Mouse (Mus musculus) heart, embryonic 16.5 days (tissue): ENCODE results near the gene Dirc2. TPM values are rescaled to one million over a fixed set of nuclear protein-coding genes. Genes with fewer than 3 reads are reported as not detected.
A peak's percentile ranks its signal among the peaks of the same experiment; 100 is the strongest.

ENCODE experiments used
- ATAC-seq: fragments of 200-750 bp; cut with Nextera tagmentation; replicated peaks from 2 replicates; pipeline ENCODE4 v1.8.0; 2017; ENCODE audit warnings: moderate number of reproducible peaks; ENCODE audit not compliant: insufficient read depth, low FRiP score; ENCODE audit errors: extremely low read depth
- H3K27ac ChIP-seq: fragments of 300-500 bp; sonication (generic); 2 replicates; pipeline ENCODE4 v1.5.1; 2014; ENCODE audit warnings: mild to moderate bottlenecking, low read length, control low read depth, moderate library complexity
- H3K27me3 ChIP-seq: fragments of 300-500 bp; sonication (generic); 2 replicates; pipeline ENCODE4 v1.6.1; 2014; ENCODE audit warnings: low read length, mixed read lengths; ENCODE audit not compliant: control insufficient read depth, insufficient read depth
- H3K36me3 ChIP-seq: fragments of 300-500 bp; sonication (generic); 2 replicates; pipeline ENCODE4 v1.6.1; 2014; ENCODE audit not compliant: control insufficient read depth, insufficient read depth
- H3K4me1 ChIP-seq: fragments of 300-500 bp; sonication (generic); 2 replicates; pipeline ENCODE4 v1.6.1; 2014; ENCODE audit warnings: low read length, mixed read lengths; ENCODE audit not compliant: control insufficient read depth, insufficient read depth
- H3K4me2 ChIP-seq: fragments of 300-500 bp; sonication (generic); 2 replicates; pipeline ENCODE4 v1.6.1; 2014; ENCODE audit warnings: low read depth, mild to moderate bottlenecking, control low read depth, low read length
- H3K4me3 ChIP-seq: fragments of 300-500 bp; sonication (generic); 2 replicates; pipeline ENCODE4 v1.5.1; 2014; ENCODE audit warnings: mild to moderate bottlenecking, control low read depth, low read length
- H3K9ac ChIP-seq: fragments of 300-500 bp; sonication (generic); 2 replicates; pipeline ENCODE4 v1.6.1; 2014; ENCODE audit warnings: low read length, control low read depth
- H3K9me3 ChIP-seq: fragments of 300-500 bp; sonication (generic); replicated peaks from 2 replicates; pipeline ENCODE4 v1.6.1; 2016; ENCODE audit warnings: low read length; ENCODE audit not compliant: control insufficient read depth
- WGBS: fragments of 180-500 bp; shearing (Covaris S2); extraction: QIAGEN DNeasy Blood & Tissue Kit; methylation state at CpG from one replicate; pipeline ENCODE4 v1.1.7; 2014; 5-methylcytosine and 5-hydroxymethylcytosine counted together
- polyA plus RNA-seq: library from polyadenylated mRNA; unstranded; fragments of >200 nt; fragmentation: Nextera tagmentation; extraction: Ambion mirVana; gene quantifications from 2 replicates; pipeline ENCODE4 v1.2.1, GENCODE M21; 2015

Gene Dirc2
- polyA plus RNA-seq = 10.1 and 12.0 TPM in 2 replicates

- Histone ChIP-seq H3K27ac (peak within 1 kb of the TSS; percentile 60), H3K4me1 (peaks cover 22% of the 10 kb centered on the region), H3K4me3 (peak within 1 kb of the TSS; percentile 76), H3K9me3 (no peaks in the 10 kb centered on the region), H3K4me2 (peak within 1 kb of the TSS; percentile 99), H3K36me3 (no peaks in the 10 kb centered on the region), H3K9ac (peak within 1 kb of the TSS; percentile 88), H3K27me3 (no peaks in the 10 kb centered on the region)
- ATAC-seq = peak; percentile 86
- under 1% methylated on average over 71 of the region's 78 CpGs for WGBS
Observed at GRCm38 (mm10) chr16:35768785-35769642, at the start of gene Dirc2. Gene Dirc2, minus strand, starts transcription at chr16:35769356.

- Histone ChIP-seq H3K4me3 (no peak overlapping the region), H3K4me2 (no peak overlapping the region), H3K9ac (no peak overlapping the region), H3K4me1 (no peaks in the 10 kb centered on the region), H3K36me3 (no peaks in the 10 kb centered on the region), H3K27ac (no peak overlapping the region), H3K27me3 (no peaks in the 10 kb centered on the region), H3K9me3 (no peaks in the 10 kb centered on the region)
- WGBS = 34% methylated on average over 13 of the region's 13 CpGs
- ATAC-seq = peak; percentile 58
Observed at GRCm38 (mm10) chr16:35817255-35818089, 48.3 kb upstream of the Dirc2 start.

DNA sequence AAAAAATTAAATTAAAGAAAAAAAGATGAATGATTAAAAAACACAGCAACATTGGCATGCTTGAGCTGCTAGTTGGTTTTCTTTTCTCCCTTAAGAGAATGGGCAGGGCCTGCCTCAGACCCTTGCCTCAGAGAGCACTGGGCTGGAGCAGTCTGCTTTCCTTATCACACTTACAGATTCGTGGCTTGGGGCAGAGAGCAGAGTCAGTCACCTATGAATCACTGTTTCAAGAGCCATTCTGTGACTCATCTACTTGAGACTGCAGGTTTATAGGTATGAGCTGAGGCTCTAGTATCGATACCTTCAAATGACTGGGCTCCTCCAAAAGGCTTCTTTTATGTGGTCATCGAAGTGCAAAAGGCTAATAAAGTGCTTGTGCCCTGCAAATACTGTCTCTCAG lies 44.0 kb upstream of the Dirc2 start:
- no peak for ATAC-seq
- Histone ChIP-seq H3K27me3 (no peaks in the 10 kb centered on the region), H3K9ac (no peak overlapping the region), H3K36me3 (no peaks in the 10 kb centered on the region), H3K9me3 (no peaks in the 10 kb centered on the region), H3K4me1 (no peaks in the 10 kb centered on the region), H3K27ac (no peak overlapping the region), H3K4me3 (no peak overlapping the region), H3K4me2 (no peak overlapping the region)
- WGBS = 55% methylated on average over 3 of the region's 3 CpGs

GRCm38 (mm10) chr16:35808838-35809237 lies 39.7 kb upstream of the Dirc2 start:
- H3K4me1 ChIP-seq = peaks cover 4% of the 10 kb centered on the region; the same call in 1 of the 2 replicates
- 95% methylated on average over 2 of the region's 2 CpGs for WGBS
- no peak for ATAC-seq
- H3K27me3 ChIP-seq = no peaks in the 10 kb centered on the region
- no peaks in the 10 kb centered on the region for H3K9me3 ChIP-seq
- H3K9ac ChIP-seq = no peak overlapping the region
- H3K4me3 ChIP-seq = no peak overlapping the region
- H3K27ac ChIP-seq = no peak overlapping the region
- H3K4me2 ChIP-seq = no peak overlapping the region
- no peaks in the 10 kb centered on the region for H3K36me3 ChIP-seq

GRCm38 (mm10) chr16:35807663-35807992 lies 38.5 kb upstream of the Dirc2 start:
- Histone ChIP-seq H3K9me3 (no peaks in the 10 kb centered on the region), H3K27me3 (no peaks in the 10 kb centered on the region), H3K4me1 (peaks cover 4% of the 10 kb centered on the region; the same call in 1 of the 2 replicates), H3K4me2 (no peak overlapping the region), H3K36me3 (no peaks in the 10 kb centered on the region), H3K9ac (no peak overlapping the region), H3K4me3 (no peak overlapping the region), H3K27ac (no peak overlapping the region)
- 83% methylated on average over 4 of the region's 4 CpGs for WGBS
- ATAC-seq = no peak

DNA sequence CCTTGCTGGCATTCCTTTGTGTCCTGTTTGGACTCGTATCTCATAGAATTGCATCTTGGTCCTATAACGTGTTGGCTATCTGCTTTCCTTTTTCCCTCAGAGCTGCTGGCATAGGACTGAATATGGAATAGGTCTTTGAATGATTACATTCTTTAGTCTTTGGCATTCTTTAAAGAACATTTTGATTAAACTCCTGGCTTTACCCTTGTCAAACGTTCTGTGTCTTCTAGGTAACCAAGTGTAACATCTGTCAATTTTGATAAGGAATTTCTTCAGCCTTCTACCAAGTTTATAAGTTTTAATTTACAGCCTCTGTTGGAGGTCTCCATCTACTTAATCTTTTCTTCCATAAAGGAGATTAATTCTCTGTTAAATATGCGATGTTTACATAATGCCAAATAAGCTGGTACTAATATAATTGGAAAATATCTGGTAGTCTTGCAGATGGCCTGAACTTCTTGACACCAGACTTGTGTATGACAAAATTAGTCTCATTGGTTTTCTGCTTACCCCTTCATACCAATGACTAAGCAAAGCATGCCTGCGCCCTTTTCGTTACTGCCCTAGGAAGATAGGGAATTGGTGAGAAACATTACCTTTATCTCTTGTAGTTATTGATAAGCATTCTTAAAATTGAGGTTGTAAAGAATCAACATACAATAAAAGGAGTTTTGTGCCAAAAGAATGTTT lies 38.0 kb upstream of the Dirc2 start:
- H3K36me3 ChIP-seq = no peaks in the 10 kb centered on the region
- H3K27ac ChIP-seq = no peak overlapping the region
- peaks cover 4% of the 10 kb centered on the region; the same call in 1 of the 2 replicates for H3K4me1 ChIP-seq
- H3K9me3 ChIP-seq = no peaks in the 10 kb centered on the region
- ATAC-seq = no peak
- H3K4me3 ChIP-seq = no peak overlapping the region
- H3K9ac ChIP-seq = no peak overlapping the region
- WGBS = 64% methylated on average over 6 of the region's 6 CpGs
- H3K27me3 ChIP-seq = no peaks in the 10 kb centered on the region
- H3K4me2 ChIP-seq = no peak overlapping the region

- Histone ChIP-seq H3K9me3 (peaks cover 4% of the 10 kb centered on the region), H3K9ac (no peak overlapping the region), H3K36me3 (peaks cover 8% of the 10 kb centered on the region), H3K27me3 (no peaks in the 10 kb centered on the region), H3K4me2 (no peak overlapping the region), H3K4me1 (peaks cover 4% of the 10 kb centered on the region; the same call in 1 of the 2 replicates), H3K4me3 (no peak overlapping the region), H3K27ac (no peak overlapping the region)
- WGBS = 92% methylated on average over 4 of the region's 4 CpGs
- no peak for ATAC-seq
Observed at GRCm38 (mm10) chr16:35803723-35804122, 34.6 kb upstream of the Dirc2 start.

GRCm38 (mm10) chr16:35802163-35802562 lies 33.0 kb upstream of the Dirc2 start:
- ATAC-seq = no peak
- peaks cover 11% of the 10 kb centered on the region for H3K36me3 ChIP-seq
- 68% methylated on average over 7 of the region's 7 CpGs for WGBS

More at GRCm38 (mm10) chr16:35802163-35802562, 33.0 kb upstream of the Dirc2 start:
- Histone ChIP-seq H3K4me1 (peaks cover 4% of the 10 kb centered on the region; the same call in 1 of the 2 replicates), H3K4me3 (no peak overlapping the region), H3K4me2 (no peak overlapping the region), H3K27ac (no peak overlapping the region), H3K9ac (no peak overlapping the region), H3K27me3 (no peaks in the 10 kb centered on the region), H3K9me3 (peaks cover 4% of the 10 kb centered on the region)
